ENCODE assay signal across 8 mouse cellular contexts in the genomic region with DNA sequence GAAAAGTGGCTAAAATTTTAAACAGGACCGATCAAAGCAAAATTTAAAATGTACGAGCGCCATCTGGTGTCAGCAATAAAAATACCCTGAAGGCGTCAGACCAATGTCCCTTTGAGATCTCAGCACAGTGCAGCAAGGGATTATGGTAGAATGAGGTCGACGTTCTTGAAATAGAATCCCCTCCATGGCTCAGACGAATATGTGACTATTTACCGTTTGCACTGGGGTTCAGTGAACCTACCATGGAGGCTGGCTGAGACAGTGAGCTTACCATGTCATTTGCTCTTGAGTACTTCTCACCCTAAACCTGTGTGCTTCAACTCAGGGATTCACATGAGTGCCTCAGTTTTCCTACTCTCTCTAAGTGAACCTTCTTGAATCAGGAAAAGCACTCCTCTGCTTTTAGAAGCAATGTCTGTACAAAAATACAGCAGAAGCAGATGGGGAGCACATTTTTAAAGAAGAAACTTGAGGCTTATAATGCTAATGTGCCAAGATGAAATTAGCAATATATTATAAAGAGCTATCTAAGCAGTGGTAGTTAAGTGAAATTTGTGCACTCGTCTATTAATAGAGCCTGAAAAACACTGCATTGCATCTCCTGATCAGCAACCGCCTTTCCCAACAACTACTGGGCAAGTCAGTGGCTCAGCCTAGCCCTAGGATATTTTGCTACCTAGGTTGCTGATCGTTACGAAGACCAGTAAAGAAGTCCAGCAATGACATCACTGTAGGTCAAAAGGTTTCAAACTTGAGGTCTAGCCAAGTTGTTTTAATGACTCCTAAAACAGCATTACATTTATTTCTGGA.
DNase-seq lines count a peak whose midpoint lies in the region; ATAC-seq and TF ChIP-seq lines count a peak whose summit lies in the region.

No protein-coding gene starts in this region.

- ATAC-seq in neural tube, embryonic 14.5 days (ENCODE audit: low read depth), result peak; percentile 51; the same call in 1 of the 2 replicates

- no peaks in the 10 kb centered on the region for H3K27me3 ChIP-seq in kidney, adult 2 months (replicated peaks; ENCODE audit: control insufficient read depth, insufficient read depth, low read length)
- H3K27me3 ChIP-seq in neural tube, embryonic 14.5 days (ENCODE audit: control insufficient read depth, insufficient read depth, low read length), result no peaks in the 10 kb centered on the region

- peak overlapping the region; percentile 30; the same call in 1 of the 2 replicates for H3K4me2 ChIP-seq in neural tube, embryonic 14.5 days (ENCODE audit: low read depth, low read length)

- no peaks in the 10 kb centered on the region for H3K4me1 ChIP-seq in lung, adult 2 months (ENCODE audit: control insufficient read depth, insufficient read depth, low read length)
- H3K4me1 ChIP-seq in kidney, adult 2 months (ENCODE audit: control insufficient read depth, insufficient read depth, low read length), result peaks cover 3% of the 10 kb centered on the region; the same call in 1 of the 2 replicates
- H3K4me1 ChIP-seq in neural tube, embryonic 14.5 days (ENCODE audit: control insufficient read depth, insufficient read depth, low read length), result no peaks in the 10 kb centered on the region

- H3K4me3 ChIP-seq in lung, adult 2 months (replicated peaks; ENCODE audit: extremely low read depth, low read depth, low read length), result no peak overlapping the region
- no peak overlapping the region for H3K4me3 ChIP-seq in kidney, adult 2 months (ENCODE audit: insufficient read depth, low read depth, low read length)
- no peak overlapping the region for H3K4me3 ChIP-seq in neural tube, embryonic 14.5 days (ENCODE audit: low read depth, low read length)

- TF ChIP-seq POLR2A in lung, adult 2 months (IDR thresholded peaks at IDR 0.05; ENCODE audit: borderline replicate concordance, extremely low read depth, low read depth, low read length), result no peak
- no peak for TF ChIP-seq POLR2A in kidney, adult 2 months (IDR thresholded peaks at IDR 0.05; ENCODE audit: low read depth, low read length)

- 25% methylated on average over 12 of the region's 12 CpGs for WGBS in lung, adult 2 months
- 20% methylated on average over 12 of the region's 12 CpGs for WGBS in kidney, adult 2 months
- WGBS in neural tube, embryonic 14.5 days, result 30% methylated on average over 12 of the region's 12 CpGs

- no peak for DNase-seq in lung, adult 2 months
- DNase-seq in lung, adult 18-20 months, result no peak
- peak; percentile 82 to 83 for DNase-seq in cerebellum, postnatal 14 days
- peak; percentile 27 to 70 for DNase-seq in frontal cortex, postnatal 25 days (ENCODE audit: low spot score in 2 of 2)
- peak; percentile 22 for DNase-seq in kidney, adult 2 months
- DNase-seq in left cerebral cortex, postnatal 4 days, result peak; percentile 51
- DNase-seq in ovary, adult 18-20 months (ENCODE audit: low spot score), result no peak

- H3K36me3 ChIP-seq in kidney, adult 2 months (ENCODE audit: control insufficient read depth, insufficient read depth, low read length), result no peaks in the 10 kb centered on the region
- H3K36me3 ChIP-seq in neural tube, embryonic 14.5 days (ENCODE audit: control insufficient read depth, insufficient read depth, low read length), result no peaks in the 10 kb centered on the region

- no peak overlapping the region for H3K27ac ChIP-seq in kidney, adult 2 months (ENCODE audit: insufficient read depth, low read depth, low read length)
- H3K27ac ChIP-seq in neural tube, embryonic 14.5 days (ENCODE audit: low read depth, low read length), result no peak overlapping the region

- H3K9ac ChIP-seq in neural tube, embryonic 14.5 days (replicated peaks; ENCODE audit: low read depth, low read length), result no peak overlapping the region

- intact Hi-C loops in left cerebral cortex, postnatal 4 days (cut with DNase I), result no loop called here

- no peaks in the 10 kb centered on the region for H3K9me3 ChIP-seq in neural tube, embryonic 14.5 days (ENCODE audit: control insufficient read depth, low read length)

- 0 out of 2 replicates have a peak, but pooled peaks have one; percentile 1 for TF ChIP-seq CTCF in lung, adult 2 months (IDR thresholded peaks at IDR 0.05; ENCODE audit: insufficient read depth, low read length)
- TF ChIP-seq CTCF in kidney, adult 2 months (conservative IDR thresholded peaks at IDR 0.05; ENCODE audit: insufficient read depth, insufficient read length, low read depth, low read length), result 0 out of 2 replicates have a peak, but pooled peaks have one; percentile 28

Comparison
In these comparisons a context has a peak if more than half of its experiments do, and no peak if none do; other contexts are left out.
1. DNase-seq: peak in cerebellum, postnatal 14 days (2 of 2), frontal cortex, postnatal 25 days (2 of 2), kidney, adult 2 months (single experiment) and left cerebral cortex, postnatal 4 days (single experiment); none in lung, adult 2 months (single experiment), lung, adult 18-20 months (0 of 2) and ovary, adult 18-20 months (single experiment).